Mouse (Mus musculus): Measurements from ENCODE around the gene Mcidas.

The Mcidas gene

DNA sequence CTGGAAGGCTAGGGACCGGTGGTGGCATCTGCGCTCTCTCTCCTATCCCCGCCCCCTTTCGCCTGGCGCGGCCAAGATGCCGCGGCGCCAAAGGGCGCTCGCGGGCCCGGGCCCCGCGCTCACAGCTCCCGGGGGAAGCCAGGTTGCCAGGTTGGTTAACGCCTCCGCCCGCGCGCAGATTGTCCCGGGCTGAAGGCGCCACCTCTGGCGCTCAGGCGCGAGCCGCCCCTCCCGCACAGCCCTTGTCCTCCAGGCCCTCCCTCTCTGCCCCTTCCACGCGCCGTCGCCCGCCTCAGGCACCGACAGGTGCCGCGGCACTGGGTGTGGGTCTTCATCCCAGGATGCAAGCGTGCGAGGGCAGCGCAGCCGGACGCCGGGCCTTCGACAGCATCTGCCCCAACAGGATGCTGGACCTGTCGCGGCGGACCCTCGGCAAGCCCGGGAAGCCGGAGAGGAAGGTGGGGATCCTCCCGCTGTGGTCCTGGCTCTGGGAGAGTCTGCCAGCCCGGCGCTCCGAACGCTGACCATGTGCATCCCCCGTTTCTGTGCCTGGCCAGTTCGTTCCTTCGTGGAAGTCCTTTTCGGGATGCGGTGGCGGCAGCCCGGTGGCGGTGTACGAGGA is at the start of gene Mcidas:
Mcidas (plus strand) TSS at position 315 of the 622 bp plus-strand sequence.
- DNase-seq (ENCODE audit: low spot score), result no peak

GRCm38 (mm10) chr13:112945312-112945711 is 48.3 kb upstream of the Mcidas start:
- DNase-seq (ENCODE audit: low spot score), result no peak

GRCm38 (mm10) chr13:112945900-112946299 is 47.7 kb upstream of the Mcidas start:
- no peak for DNase-seq (ENCODE audit: low spot score)

DNA sequence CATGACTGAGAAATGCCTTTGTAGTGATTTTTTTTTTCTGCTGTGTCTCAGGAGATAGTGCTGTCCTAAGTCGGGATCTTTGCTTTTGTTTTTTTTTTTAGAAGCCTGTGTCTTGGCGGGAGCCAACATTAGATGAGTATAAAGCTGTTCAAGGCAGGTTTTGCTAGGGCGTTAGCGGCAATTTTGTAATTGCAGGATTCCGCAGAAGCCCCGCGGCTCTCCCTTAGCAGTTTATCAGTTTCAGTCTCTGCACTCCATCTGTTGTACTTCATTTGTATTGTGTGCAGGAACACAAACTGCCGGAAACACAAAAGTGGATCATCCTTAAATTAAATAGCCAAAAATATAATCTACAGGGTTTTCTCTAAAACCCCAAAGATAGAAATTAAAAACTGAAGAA is 39.6 kb upstream of the Mcidas start:
- DNase-seq (ENCODE audit: low spot score), result no peak

- DNase-seq (ENCODE audit: low spot score), result no peak
These were observed 30.6 kb upstream of the Mcidas start for GRCm38 (mm10) chr13:112963081-112963480.

DNA sequence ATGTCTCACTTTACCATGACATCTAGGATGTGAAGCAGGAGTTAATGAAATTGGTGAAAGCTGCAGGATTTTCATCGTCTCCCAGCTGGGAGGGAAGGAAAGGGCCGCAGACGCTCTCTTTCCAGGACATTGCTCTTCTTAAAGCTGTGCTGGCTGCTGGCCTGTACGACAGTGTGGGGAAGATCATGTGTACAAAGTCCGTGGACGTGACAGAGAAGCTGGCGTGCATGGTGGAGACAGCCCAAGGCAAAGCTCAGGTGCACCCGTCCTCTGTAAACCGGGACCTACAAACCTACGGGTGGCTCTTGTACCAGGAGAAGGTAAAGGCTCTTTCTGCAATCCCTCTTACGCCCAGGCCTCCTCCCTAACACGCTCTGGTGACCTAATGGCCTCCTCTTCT is 29.2 kb upstream of the Mcidas start:
- no peak for DNase-seq (ENCODE audit: low spot score)

DNA sequence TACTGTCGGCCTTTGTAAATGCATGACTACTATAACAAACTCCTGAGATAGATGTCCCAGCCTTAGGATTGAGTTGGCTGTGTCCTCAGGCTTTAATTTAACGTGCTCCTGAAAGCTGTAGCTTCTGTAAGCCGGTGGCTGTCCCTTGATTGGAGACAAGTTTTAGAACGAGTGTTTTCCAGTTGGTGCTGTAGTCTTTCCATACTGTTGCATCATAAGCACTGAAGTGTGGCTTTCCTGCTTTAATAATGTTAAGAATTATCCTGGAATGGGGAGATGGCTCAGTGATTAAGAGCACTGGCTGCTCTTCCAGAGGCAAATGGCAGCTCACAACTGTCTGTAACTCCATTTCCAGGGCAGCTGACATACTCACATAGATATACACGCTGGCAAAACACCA is 26.4 kb upstream of the Mcidas start:
- DNase-seq (ENCODE audit: low spot score), result no peak

DNA sequence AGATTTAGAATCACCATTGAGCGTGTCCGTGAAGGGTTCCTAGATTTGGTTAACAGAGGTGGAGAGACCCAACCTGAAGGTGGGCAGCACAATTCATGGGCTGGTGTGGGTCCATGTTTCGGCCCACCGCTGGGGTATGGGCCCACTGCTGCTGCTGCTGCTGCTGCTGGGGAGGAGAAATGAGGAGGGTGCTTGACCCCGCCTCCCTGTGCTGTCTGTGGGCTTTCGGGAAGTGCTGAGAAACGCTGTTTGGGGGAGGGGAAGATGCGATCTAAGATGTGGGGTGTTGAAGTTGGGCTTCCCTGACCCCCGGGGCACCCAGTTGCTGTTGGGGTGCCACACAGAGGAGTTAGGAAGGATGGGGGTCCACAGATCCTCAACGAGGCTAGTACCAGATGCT is 16.9 kb upstream of the Mcidas start:
- DNase-seq (ENCODE audit: low spot score), result no peak

DNA sequence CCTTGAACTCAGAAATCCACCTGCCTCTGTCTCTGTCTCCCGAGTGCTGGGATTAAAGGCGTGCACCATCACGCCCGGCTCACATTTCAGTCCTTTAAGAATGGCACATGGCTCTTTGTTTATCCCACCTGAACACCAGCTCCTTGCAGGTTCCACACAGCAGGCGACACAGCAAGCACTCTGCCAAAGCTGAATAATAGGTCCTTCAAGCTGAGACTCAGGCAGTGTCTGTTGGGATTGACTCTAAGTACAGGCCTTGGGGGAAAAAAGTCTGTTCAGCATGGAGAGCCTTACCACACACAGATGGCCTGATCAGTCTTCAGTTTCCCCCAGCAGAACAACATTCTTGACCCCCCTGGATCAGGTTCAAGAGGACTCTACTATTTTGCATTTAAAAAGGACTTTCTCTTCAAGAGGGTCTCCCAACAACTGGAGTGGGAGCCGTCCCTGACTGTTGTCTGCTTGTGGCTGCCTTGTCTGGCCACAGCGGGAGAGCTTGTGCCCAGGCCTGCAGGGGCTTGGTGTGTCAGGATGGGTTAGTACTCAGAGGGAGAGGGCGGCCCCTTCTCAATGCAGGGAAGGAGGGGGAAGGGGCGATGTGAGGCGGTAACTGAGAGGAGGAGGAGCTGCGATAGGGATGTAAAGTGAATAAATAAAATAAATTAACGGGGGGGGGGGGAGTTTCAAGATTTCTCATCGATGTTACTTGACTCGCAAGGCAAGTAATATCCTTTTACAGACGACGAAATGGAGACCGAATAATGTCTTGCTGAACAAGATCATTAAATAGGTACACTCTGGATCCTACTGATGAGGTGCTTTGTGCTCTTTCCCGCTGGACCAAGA is 7.8 kb upstream of the Mcidas start:
- no peak for DNase-seq (ENCODE audit: low spot score)

GRCm38 (mm10) chr13:112986451-112986950 is 7.1 kb upstream of the Mcidas start:
- no peak for DNase-seq (ENCODE audit: low spot score)

DNA sequence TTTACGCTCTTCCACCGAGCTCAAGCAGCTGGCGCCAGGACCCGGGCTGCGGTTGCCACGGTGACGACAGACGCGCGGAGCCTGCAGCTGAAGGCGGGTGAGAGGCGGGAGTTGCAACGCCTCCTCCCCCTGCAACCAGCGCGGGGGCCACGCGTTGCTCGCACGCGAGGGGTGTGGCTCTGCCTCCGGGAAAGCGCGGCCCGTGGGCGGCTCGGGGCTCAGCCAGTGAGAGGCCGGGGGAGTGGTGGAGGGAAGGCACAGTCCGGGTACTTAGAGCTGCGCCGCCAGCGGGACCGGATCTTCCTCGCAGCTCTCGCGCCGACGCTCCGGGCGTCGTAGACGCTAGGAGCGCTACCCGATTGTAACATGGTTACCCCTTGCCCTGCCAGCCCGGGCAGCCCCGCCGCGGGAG is 6.1 kb upstream of the Mcidas start, which contains the start of gene Ccno:
Ccno (plus strand) TSS at position 271 of the 412 bp plus-strand sequence.
- DNase-seq (ENCODE audit: low spot score), result peak; percentile 91

GRCm38 (mm10) chr13:112987991-112988390 is 5.7 kb upstream of the Mcidas start:
- DNase-seq (ENCODE audit: low spot score), result no peak

DNA sequence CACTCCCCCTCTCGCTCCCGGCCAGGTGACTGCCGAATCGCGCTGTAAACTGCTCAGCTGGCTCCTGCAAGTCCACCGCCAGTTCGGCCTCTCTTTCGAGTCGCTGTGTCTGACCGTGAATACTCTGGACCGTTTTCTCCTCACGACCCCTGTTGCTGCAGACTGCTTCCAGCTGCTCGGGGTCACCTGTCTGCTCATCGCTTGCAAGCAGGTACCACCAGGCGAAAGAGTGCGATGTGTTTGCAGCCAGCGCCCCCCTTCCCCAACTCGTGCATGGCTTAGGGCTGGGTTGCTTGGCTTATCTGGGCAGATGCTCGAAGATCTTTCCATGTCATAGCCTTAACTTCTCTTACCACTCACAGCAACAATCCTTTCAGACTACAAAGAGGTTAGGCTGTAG is 4.8 kb upstream of the Mcidas start:
- DNase-seq (ENCODE audit: low spot score), result no peak

GRCm38 (mm10) chr13:112989541-112989940 is 4.1 kb upstream of the Mcidas start:
- no peak for DNase-seq (ENCODE audit: low spot score)

DNA sequence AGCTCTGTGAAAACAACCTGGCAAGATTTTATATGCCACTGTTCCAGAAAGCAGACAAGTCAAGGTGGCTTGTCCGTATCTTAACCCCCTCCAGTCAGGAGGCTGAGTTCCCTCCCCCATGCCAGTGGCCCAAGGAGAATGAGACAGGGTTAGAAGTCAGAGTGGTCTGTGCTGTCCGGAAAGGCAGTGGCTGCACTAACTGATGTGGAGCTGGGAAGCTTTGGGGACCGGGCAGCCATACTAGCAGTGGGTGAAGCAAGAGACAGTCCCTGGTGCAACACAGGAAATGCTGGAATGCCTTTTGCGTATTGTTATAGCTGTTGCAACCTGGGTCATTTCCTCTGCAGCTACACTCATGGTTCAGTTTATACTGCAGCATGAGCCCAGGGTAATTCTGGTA is 3.3 kb upstream of the Mcidas start:
- DNase-seq (ENCODE audit: low spot score), result no peak

DNA sequence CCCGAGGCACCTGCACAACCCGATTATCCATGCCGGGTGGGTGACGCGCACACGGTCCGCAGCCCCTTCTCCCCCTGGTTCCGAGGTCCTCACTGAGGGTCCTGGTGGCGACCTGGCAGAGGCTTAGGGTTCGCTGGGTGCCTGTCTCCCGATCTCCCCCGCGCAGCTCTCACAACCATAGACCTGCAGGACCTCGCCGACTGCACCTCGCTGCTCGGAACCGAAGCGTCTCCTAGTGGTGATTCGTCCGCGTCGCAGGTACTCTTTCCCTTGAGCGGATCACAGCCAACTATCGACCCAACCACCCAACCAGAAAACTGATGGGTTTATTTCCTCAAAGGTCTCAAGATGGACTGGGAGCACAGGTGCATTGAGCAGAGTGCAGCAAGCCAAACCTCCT is 546 bp downstream of the Mcidas start:
- DNase-seq (ENCODE audit: low spot score), result peak; percentile 63

GRCm38 (mm10) chr13:112996407-112996806 is 2.8 kb downstream of the Mcidas start:
- no peak for DNase-seq (ENCODE audit: low spot score)

GRCm38 (mm10) chr13:112997369-112997768 is 3.7 kb downstream of the Mcidas start:
- no peak for DNase-seq (ENCODE audit: low spot score)

DNA sequence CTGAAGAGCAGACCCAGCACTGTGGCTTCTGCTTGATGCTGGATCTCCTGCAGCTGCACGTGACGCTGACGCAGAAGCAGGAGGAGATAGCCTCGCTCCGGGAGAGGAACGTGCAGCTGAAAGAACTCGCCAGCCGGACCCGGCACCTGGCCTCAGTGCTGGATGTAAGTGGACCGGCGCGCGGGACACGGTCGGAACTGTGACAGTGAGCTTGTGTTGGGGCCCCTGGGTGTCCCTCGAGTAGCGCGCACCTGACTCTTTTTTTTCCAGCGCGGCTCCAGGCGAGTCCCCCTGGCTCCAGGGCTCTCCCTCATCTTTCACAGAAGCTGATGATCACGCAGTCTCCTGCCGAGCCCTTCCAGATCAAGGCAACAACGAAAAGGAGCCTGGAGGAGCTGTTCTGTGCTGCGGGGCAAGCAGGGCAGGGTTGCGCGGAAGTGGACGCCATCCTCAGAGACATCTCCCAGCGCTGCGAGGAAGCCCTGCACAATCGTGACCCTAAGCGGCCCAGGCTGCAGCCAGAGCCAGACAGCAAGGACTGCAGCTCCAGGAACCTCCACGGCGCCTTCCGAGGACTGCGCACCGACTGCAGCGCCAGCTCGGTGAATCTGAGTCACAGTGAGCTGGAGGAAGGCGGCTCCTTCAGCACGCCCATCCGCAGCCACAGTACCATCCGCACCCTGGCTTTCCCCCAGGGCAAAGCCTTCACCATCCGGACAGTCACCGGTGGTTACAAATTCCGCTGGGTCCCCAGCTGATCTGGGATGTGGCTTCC is 5.0 kb downstream of the Mcidas start:
- no peak for DNase-seq (ENCODE audit: low spot score)

DNA sequence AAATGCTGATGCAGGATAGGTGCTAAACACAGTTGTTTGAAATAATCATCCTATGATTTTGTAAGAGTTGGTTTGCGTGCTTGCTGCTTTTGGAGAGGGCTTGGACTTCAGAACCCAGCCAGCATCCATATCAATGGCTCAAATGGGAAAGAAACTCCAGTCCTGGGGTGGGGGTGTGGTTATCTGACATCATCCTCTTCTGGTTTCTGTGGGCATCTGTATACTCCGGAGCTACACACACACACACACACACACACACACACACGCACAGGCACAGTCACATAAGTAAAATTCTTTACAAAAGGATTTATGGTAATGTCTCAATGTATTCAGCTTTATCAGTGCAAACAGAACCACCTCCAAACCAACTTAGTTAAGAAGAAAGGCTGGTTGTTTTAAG is 6.4 kb downstream of the Mcidas start:
- no peak for DNase-seq (ENCODE audit: low spot score)

GRCm38 (mm10) chr13:113000576-113001318 is 7.1 kb downstream of the Mcidas start:
- no peak for DNase-seq (ENCODE audit: low spot score)

DNA sequence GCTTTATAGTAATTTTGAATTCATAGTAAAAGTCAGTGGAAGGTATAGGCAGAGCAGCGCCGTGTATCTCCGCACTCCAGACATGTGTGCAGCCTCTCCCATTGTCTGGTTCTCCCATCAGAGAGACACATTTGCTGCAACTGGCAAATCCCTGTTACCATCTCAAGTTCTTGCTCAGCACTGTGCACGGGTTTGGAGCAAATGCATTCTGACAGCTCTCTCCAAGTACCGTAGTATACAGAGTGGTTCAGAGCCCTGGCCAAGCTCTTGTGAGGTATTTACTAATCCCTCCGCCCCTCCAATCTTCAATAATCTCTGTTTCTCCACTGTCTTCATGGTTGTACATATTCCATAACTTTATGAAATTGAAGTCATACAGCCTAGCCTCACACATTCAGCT is 19.0 kb downstream of the Mcidas start:
- DNase-seq (ENCODE audit: low spot score), result no peak
